Mouse (Mus musculus): ENCODE data around the gene Gemin4. TPM values are rescaled to one million over a fixed set of nuclear protein-coding genes. Genes with fewer than 3 reads are reported as not detected.

Gene Gemin4
- 5.7 and 7.5 TPM in 2 replicates for polyA plus RNA-seq (2015; fragmentation: Nextera tagmentation; extraction: Ambion mirVana)

GRCm38 (mm10) chr11:76217390-76217800, at the start of gene Gemin4, which contains the start of gene Dbil5:
TSS of gene Gemin4 (minus strand) at chr11:76217664.
TSS of gene Dbil5 (plus strand) at chr11:76217608.
- H3K4me1 ChIP-seq (replicated peaks; ENCODE audit: control insufficient read depth, insufficient read depth, low read length), result no peaks in the 10 kb centered on the region
- H3K4me2 ChIP-seq (replicated peaks; ENCODE audit: low read depth), result peak within 1 kb of the TSS; percentile 96
- ATAC-seq, result peak; percentile 95
- no peaks in the 10 kb centered on the region for H3K27me3 ChIP-seq (replicated peaks; ENCODE audit: control insufficient read depth, insufficient read depth, low read length)
- 0% methylated on average over 30 of the region's 35 CpGs for WGBS
- H3K9ac ChIP-seq (ENCODE audit: low read depth, low read length), result peak within 1 kb of the TSS; percentile 69
- TF ChIP-seq CTCF (IDR thresholded peaks at IDR 0.05; ENCODE audit: low read depth), result peak; percentile 100
- H3K4me3 ChIP-seq (ENCODE audit: low read depth, low read length), result peak within 1 kb of the TSS; percentile 77
- H3K9me3 ChIP-seq (ENCODE audit: control insufficient read depth), result no peaks in the 10 kb centered on the region
- H3K27ac ChIP-seq (ENCODE audit: low read depth, low read length), result peak within 1 kb of the TSS; percentile 65
- H3K36me3 ChIP-seq (ENCODE audit: control insufficient read depth, insufficient read depth), result peaks cover 33% of the 10 kb centered on the region

GRCm38 (mm10) chr11:76262611-76263351, 45.3 kb upstream of the Gemin4 start:
- TF ChIP-seq CTCF (IDR thresholded peaks at IDR 0.05; ENCODE audit: low read depth), result no peak
- Histone ChIP-seq H3K4me2 (replicated peaks; ENCODE audit: low read depth) (no peak overlapping the region), H3K9me3 (ENCODE audit: control insufficient read depth) (no peaks in the 10 kb centered on the region), H3K9ac (ENCODE audit: low read depth, low read length) (no peak overlapping the region), H3K4me1 (replicated peaks; ENCODE audit: control insufficient read depth, insufficient read depth, low read length) (no peaks in the 10 kb centered on the region), H3K27me3 (replicated peaks; ENCODE audit: control insufficient read depth, insufficient read depth, low read length) (no peaks in the 10 kb centered on the region), H3K4me3 (ENCODE audit: low read depth, low read length) (no peak overlapping the region), H3K36me3 (ENCODE audit: control insufficient read depth, insufficient read depth) (peaks cover 11% of the 10 kb centered on the region; the same call in 1 of the 2 replicates), H3K27ac (ENCODE audit: low read depth, low read length) (no peak overlapping the region)
- 35% methylated on average over 19 of the region's 19 CpGs for WGBS
- no peak for ATAC-seq

- TF ChIP-seq CTCF (IDR thresholded peaks at IDR 0.05; ENCODE audit: low read depth), result no peak
- H3K27me3 ChIP-seq (replicated peaks; ENCODE audit: control insufficient read depth, insufficient read depth, low read length), result no peaks in the 10 kb centered on the region
- no peaks in the 10 kb centered on the region for H3K4me1 ChIP-seq (replicated peaks; ENCODE audit: control insufficient read depth, insufficient read depth, low read length)
- WGBS, result 72% methylated on average over 12 of the region's 12 CpGs
- H3K4me3 ChIP-seq (ENCODE audit: low read depth, low read length), result no peak overlapping the region
- H3K9ac ChIP-seq (ENCODE audit: low read depth, low read length), result no peak overlapping the region
- ATAC-seq, result no peak
- H3K36me3 ChIP-seq (ENCODE audit: control insufficient read depth, insufficient read depth), result peaks cover 11% of the 10 kb centered on the region; the same call in 1 of the 2 replicates
- no peak overlapping the region for H3K4me2 ChIP-seq (replicated peaks; ENCODE audit: low read depth)
- H3K27ac ChIP-seq (ENCODE audit: low read depth, low read length), result no peak overlapping the region
- no peaks in the 10 kb centered on the region for H3K9me3 ChIP-seq (ENCODE audit: control insufficient read depth)
Measured at GRCm38 (mm10) chr11:76261224-76261623, 43.8 kb upstream of the Gemin4 start.

- Histone ChIP-seq H3K9me3 (ENCODE audit: control insufficient read depth) (no peaks in the 10 kb centered on the region), H3K36me3 (ENCODE audit: control insufficient read depth, insufficient read depth) (peaks cover 11% of the 10 kb centered on the region; the same call in 1 of the 2 replicates), H3K9ac (ENCODE audit: low read depth, low read length) (no peak overlapping the region), H3K4me2 (replicated peaks; ENCODE audit: low read depth) (no peak overlapping the region), H3K27ac (ENCODE audit: low read depth, low read length) (no peak overlapping the region), H3K4me3 (ENCODE audit: low read depth, low read length) (no peak overlapping the region), H3K27me3 (replicated peaks; ENCODE audit: control insufficient read depth, insufficient read depth, low read length) (no peaks in the 10 kb centered on the region), H3K4me1 (replicated peaks; ENCODE audit: control insufficient read depth, insufficient read depth, low read length) (no peaks in the 10 kb centered on the region)
- ATAC-seq, result no peak
- TF ChIP-seq CTCF (IDR thresholded peaks at IDR 0.05; ENCODE audit: low read depth), result no peak
- WGBS, result 72% methylated on average over 10 of the region's 10 CpGs
Measured at GRCm38 (mm10) chr11:76260208-76261050, 43.0 kb upstream of the Gemin4 start.

- Histone ChIP-seq H3K4me2 (replicated peaks; ENCODE audit: low read depth) (no peak overlapping the region), H3K9me3 (ENCODE audit: control insufficient read depth) (no peaks in the 10 kb centered on the region), H3K27ac (ENCODE audit: low read depth, low read length) (no peak overlapping the region), H3K36me3 (ENCODE audit: control insufficient read depth, insufficient read depth) (peaks cover 10% of the 10 kb centered on the region; the same call in 1 of the 2 replicates), H3K9ac (ENCODE audit: low read depth, low read length) (no peak overlapping the region), H3K27me3 (replicated peaks; ENCODE audit: control insufficient read depth, insufficient read depth, low read length) (no peaks in the 10 kb centered on the region), H3K4me1 (replicated peaks; ENCODE audit: control insufficient read depth, insufficient read depth, low read length) (no peaks in the 10 kb centered on the region), H3K4me3 (ENCODE audit: low read depth, low read length) (no peak overlapping the region)
- no peak for TF ChIP-seq CTCF (IDR thresholded peaks at IDR 0.05; ENCODE audit: low read depth)
- no peak for ATAC-seq
- WGBS, result 83% methylated on average over 6 of the region's 6 CpGs
Measured at GRCm38 (mm10) chr11:76258511-76258910, 41.0 kb upstream of the Gemin4 start.

- Histone ChIP-seq H3K27ac (ENCODE audit: low read depth, low read length) (no peak overlapping the region), H3K9ac (ENCODE audit: low read depth, low read length) (no peak overlapping the region), H3K36me3 (ENCODE audit: control insufficient read depth, insufficient read depth) (peaks cover 6% of the 10 kb centered on the region; the same call in 1 of the 2 replicates), H3K4me2 (replicated peaks; ENCODE audit: low read depth) (no peak overlapping the region), H3K27me3 (replicated peaks; ENCODE audit: control insufficient read depth, insufficient read depth, low read length) (no peaks in the 10 kb centered on the region), H3K4me3 (ENCODE audit: low read depth, low read length) (no peak overlapping the region), H3K9me3 (ENCODE audit: control insufficient read depth) (no peaks in the 10 kb centered on the region), H3K4me1 (replicated peaks; ENCODE audit: control insufficient read depth, insufficient read depth, low read length) (no peaks in the 10 kb centered on the region)
- no peak for ATAC-seq
- WGBS, result 78% methylated on average over 4 of the region's 4 CpGs
- no peak for TF ChIP-seq CTCF (IDR thresholded peaks at IDR 0.05; ENCODE audit: low read depth)
Measured at GRCm38 (mm10) chr11:76257386-76257785, 39.9 kb upstream of the Gemin4 start.

Data from intestine, postnatal 0 days (tissue).